Mouse (Mus musculus) small intestine, adult 2 months (tissue): ENCODE data around the gene Idh3g.

Source experiments
- CTCF ChIP-seq: fragments of 200-500 bp; IDR thresholded peaks from 2 replicates; pipeline ENCODE4 v1.5.1; 2012; ENCODE audit warnings: low read depth, mild to moderate bottlenecking, control low read depth, inconsistent platforms, low read length, moderate library complexity, mixed read lengths; ENCODE audit not compliant: insufficient replicate concordance, insufficient read length; ENCODE audit errors: extremely low read depth
- POLR2A ChIP-seq: fragments of 200-500 bp; IDR thresholded peaks from 2 replicates; pipeline ENCODE4 v1.6.1; 2012; ENCODE audit warnings: low read depth, mild to moderate bottlenecking, control low read depth, inconsistent platforms, low read length, moderate library complexity

- TF ChIP-seq POLR2A (no peak), CTCF (peak; percentile 66)
These were observed 11.8 kb upstream of the Idh3g start for GRCm38 (mm10) chrX:73798502-73798901.
